Comparison of ENCODE assay signal across 30 mouse cellular contexts in the genomic region with DNA sequence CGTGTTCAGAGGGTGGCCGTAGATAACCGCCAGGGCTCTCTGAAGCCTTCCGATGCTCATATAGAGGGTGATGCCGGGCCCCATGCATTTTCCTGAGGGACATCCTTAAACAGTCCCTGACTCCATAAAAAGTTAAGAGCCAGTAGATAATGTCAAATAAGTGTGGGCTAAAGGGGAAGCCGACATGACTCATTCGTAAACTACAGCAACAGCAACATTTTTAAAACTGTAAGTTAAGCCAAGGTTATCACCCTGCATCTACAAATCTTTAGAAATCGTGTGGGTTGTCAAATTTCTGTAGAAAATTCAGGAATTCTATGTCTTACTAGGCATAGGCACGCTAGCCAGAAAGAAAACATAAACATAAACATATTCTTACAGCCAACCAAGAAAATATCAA. TPM values are rescaled to one million over a fixed set of nuclear protein-coding genes. Genes with fewer than 3 reads are reported as not detected.
"Had no signal": no experiment of that assay in that cellular context is flagged by ENCODE, and none has a peak within 500 bp of the region (broad histone marks: within the 10 kb centered on the region; RNA-seq: fewer than 3 reads in every experiment).

No protein-coding gene starts in this region.

- H3K36me3 ChIP-seq: limb, embryonic 12.5 days; limb, embryonic 15.5 days; midbrain, embryonic 12.5 days; midbrain, embryonic 15.5 days; neural tube, embryonic 12.5 days; neural tube, embryonic 15.5 days had no signal

- H3K27ac ChIP-seq: layer of hippocampus, adult 2 months; limb, embryonic 15.5 days; liver, embryonic 14.5 days; macrophage; midbrain, embryonic 12.5 days; midbrain, embryonic 15.5 days; neural tube, embryonic 12.5 days; neural tube, embryonic 15.5 days; stomach, postnatal 0 days had no signal

- DNase-seq: kidney, adult 9 months; kidney, postnatal 25 days; layer of hippocampus, adult 9-11 months; left cerebral cortex, postnatal 4 days; liver, postnatal 0 days; lung, embryonic 14.5 days; right cerebral cortex, adult 18-20 months; right cerebral cortex, postnatal 14 days; right cerebral cortex, postnatal 4 days; thymus, adult 18-20 months; thymus, postnatal 36 days had no signal

- H3K9ac ChIP-seq: limb, embryonic 12.5 days; limb, embryonic 15.5 days; liver, embryonic 14.5 days; liver, postnatal 0 days; lung, embryonic 14.5 days; midbrain, embryonic 12.5 days; midbrain, embryonic 15.5 days; neural tube, embryonic 12.5 days; neural tube, embryonic 15.5 days had no signal

- H3K4me3 ChIP-seq: layer of hippocampus, adult 2 months; limb, embryonic 12.5 days; limb, embryonic 15.5 days; midbrain, embryonic 12.5 days; midbrain, embryonic 15.5 days; neural tube, embryonic 12.5 days; neural tube, embryonic 15.5 days had no signal

- H3K4me1 ChIP-seq: neural tube, embryonic 12.5 days; neural tube, embryonic 15.5 days had no signal

- ATAC-seq: liver, postnatal 0 days; lung, postnatal 0 days; midbrain, embryonic 15.5 days had no signal

- H3K4me2 ChIP-seq: limb, embryonic 12.5 days; limb, embryonic 15.5 days; liver, embryonic 11.5 days; lung, embryonic 14.5 days; midbrain, embryonic 12.5 days; midbrain, embryonic 15.5 days; neural tube, embryonic 12.5 days; neural tube, embryonic 15.5 days had no signal

- H3K9me3 ChIP-seq: limb, embryonic 12.5 days; limb, embryonic 15.5 days; midbrain, embryonic 12.5 days; midbrain, embryonic 15.5 days; neural tube, embryonic 12.5 days; neural tube, embryonic 15.5 days had no signal

- H3K27me3 ChIP-seq: limb, embryonic 12.5 days; limb, embryonic 15.5 days; midbrain, embryonic 12.5 days; midbrain, embryonic 15.5 days; neural tube, embryonic 12.5 days; neural tube, embryonic 15.5 days had no signal

RNA-seq across cellular contexts. Expression of gene Anapc15-ps, which starts 33.6 kb away (rescaled TPM):
- total RNA-seq: layer of hippocampus, adult 2 months; layer of hippocampus, postnatal 25 days; left cerebral cortex, adult 18-20 months; left cerebral cortex, postnatal 14 days; left cerebral cortex, postnatal 4 days; megakaryocyte, adult 5-6 weeks had no signal
- polyA plus RNA-seq: kidney, embryonic 16.5 days; large intestine, adult 2 months; limb, embryonic 12.5 days; limb, embryonic 15.5 days; liver, embryonic 11.5 days; liver, embryonic 14.5 days; liver, postnatal 0 days; lung, embryonic 14.5 days; lung, postnatal 0 days; midbrain, embryonic 12.5 days; midbrain, embryonic 15.5 days; neural tube, embryonic 12.5 days; neural tube, embryonic 15.5 days; stomach, embryonic 14.5 days; stomach, postnatal 0 days had no signal
